Mouse (Mus musculus): ENCODE data around the gene Wbp2nl. TPM values are rescaled to one million over a fixed set of nuclear protein-coding genes. Genes with fewer than 3 reads are reported as not detected.
"Not testable (repeated sequence)": the region's sequence is repeated elsewhere in the genome, so short reads cannot be mapped to it uniquely, and the experiment has no call there.

The Wbp2nl gene
- total and polyA plus RNA-seq, 3 experiments, result 0.11 TPM; not detected in 2

GRCm38 (mm10) chr15:82362234-82362633 is 63.5 kb downstream of the Wbp2nl start:
- DNase-seq (ENCODE audit: low spot score) (no peak), ATAC-seq (ENCODE audit: extremely low read depth, insufficient number of reproducible peaks, low FRiP score, poor library complexity, severe bottlenecking) (no peak)
- peaks cover 16% of the 10 kb centered on the region for H3K4me1 ChIP-seq (ENCODE audit: insufficient read depth, low read depth, low read length)
- TF ChIP-seq CTCF (IDR thresholded peaks at IDR 0.05; ENCODE audit: low read depth, low read length) (no peak), POLR2AphosphoS5 (IDR thresholded peaks at IDR 0.05; ENCODE audit: insufficient replicate concordance, low read depth, low read length) (no peak), GATA2 (IDR thresholded peaks at IDR 0.05; ENCODE audit: borderline replicate concordance, low read depth, low read length) (no peak), GATA1 (IDR thresholded peaks at IDR 0.05; ENCODE audit: borderline replicate concordance, low read length) (no peak), TAL1 (conservative IDR thresholded peaks at IDR 0.05; ENCODE audit: low read depth, low read length) (no peak)
- no peaks in the 10 kb centered on the region for H3K27me3 ChIP-seq (ENCODE audit: insufficient read depth, low read length)
- H3K36me3 ChIP-seq (replicated peaks), result peaks cover 6% of the 10 kb centered on the region
- no peak overlapping the region for H3K4me3 ChIP-seq (ENCODE audit: low read depth, low read length)
- no peaks in the 10 kb centered on the region for H3K9me3 ChIP-seq (replicated peaks)

DNA sequence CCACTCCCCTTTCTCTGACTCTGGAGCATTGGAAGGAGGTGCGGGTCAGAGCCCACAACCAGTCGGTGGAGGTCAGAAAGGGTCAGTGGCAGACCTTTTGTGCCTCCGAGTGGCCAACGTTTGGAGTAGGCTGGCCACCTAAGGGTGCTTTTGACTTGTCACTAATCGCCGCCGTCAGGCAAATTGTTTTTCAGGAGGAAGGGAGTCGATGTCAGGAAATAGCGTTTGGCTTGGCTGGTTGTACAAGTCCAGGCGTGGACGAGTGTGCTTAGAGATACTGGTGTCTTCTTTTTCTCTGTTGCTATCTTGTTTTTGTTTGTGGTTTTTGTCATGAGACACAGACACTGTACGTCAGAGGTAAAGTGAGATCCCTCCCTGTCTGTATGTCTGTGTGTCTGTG is 65.0 kb downstream of the Wbp2nl start:
- ATAC-seq (ENCODE audit: extremely low read depth, insufficient number of reproducible peaks, low FRiP score, poor library complexity, severe bottlenecking); DNase-seq (ENCODE audit: low spot score); H3K4me1 ChIP-seq (ENCODE audit: insufficient read depth, low read depth, low read length); H3K36me3 ChIP-seq (replicated peaks); H3K4me3 ChIP-seq (ENCODE audit: low read depth, low read length); H3K9me3 ChIP-seq (replicated peaks); H3K27me3 ChIP-seq (ENCODE audit: insufficient read depth, low read length): not testable (repeated sequence)

Other genes starting within 250 kb of the Wbp2nl start
- not detected in 2 replicates for gene 4930407I10Rik, start 239.8 kb upstream of the Wbp2nl start, total RNA-seq (2014; fragmentation: Nextera tagmentation)
- gene 4930407I10Rik, start 239.8 kb upstream of the Wbp2nl start, total RNA-seq (2017), result 0.16 TPM in 1 of 2 replicates, not detected in the other
- gene 4930407I10Rik, start 239.8 kb upstream of the Wbp2nl start, polyA plus RNA-seq (2012), result not detected in 2 replicates
- gene Mei1, start 229.0 kb upstream of the Wbp2nl start, total RNA-seq (2014; fragmentation: Nextera tagmentation), result not detected in 2 replicates
- gene Mei1, start 229.0 kb upstream of the Wbp2nl start, total RNA-seq (2017), result 0.05 TPM in 1 of 2 replicates, not detected in the other
- gene Mei1, start 229.0 kb upstream of the Wbp2nl start, polyA plus RNA-seq (2012), result not detected in 2 replicates
- 9.0 and 16.7 TPM in 2 replicates for gene Ccdc134, start 171.0 kb upstream of the Wbp2nl start, total RNA-seq (2014; fragmentation: Nextera tagmentation)
- 29.7 and 31.7 TPM in 2 replicates for gene Ccdc134, start 171.0 kb upstream of the Wbp2nl start, total RNA-seq (2017)
- 5.5 and 13.9 TPM in 2 replicates for gene Ccdc134, start 171.0 kb upstream of the Wbp2nl start, polyA plus RNA-seq (2012)
- 97.6 and 164 TPM in 2 replicates for gene Srebf2, start 151.8 kb upstream of the Wbp2nl start, total RNA-seq (2014; fragmentation: Nextera tagmentation)
- 42.5 and 48.5 TPM in 2 replicates for gene Srebf2, start 151.8 kb upstream of the Wbp2nl start, total RNA-seq (2017)
- 440 and 648 TPM in 2 replicates for gene Srebf2, start 151.8 kb upstream of the Wbp2nl start, polyA plus RNA-seq (2012)
- not detected in 2 replicates for gene Shisa8, start 86.1 kb upstream of the Wbp2nl start, total RNA-seq (2014; fragmentation: Nextera tagmentation)
- gene Shisa8, start 86.1 kb upstream of the Wbp2nl start, total RNA-seq (2017), result 0.05 TPM in 1 of 2 replicates, not detected in the other
- gene Shisa8, start 86.1 kb upstream of the Wbp2nl start, polyA plus RNA-seq (2012), result not detected in 2 replicates
- gene Tnfrsf13c, start 74.6 kb upstream of the Wbp2nl start, total RNA-seq (2014; fragmentation: Nextera tagmentation), result 1.6 and 2.4 TPM in 2 replicates
- 0.71 and 1.2 TPM in 2 replicates for gene Tnfrsf13c, start 74.6 kb upstream of the Wbp2nl start, total RNA-seq (2017)
- 0.18 and 0.65 TPM in 2 replicates for gene Tnfrsf13c, start 74.6 kb upstream of the Wbp2nl start, polyA plus RNA-seq (2012)
- 70.7 and 84.1 TPM in 2 replicates for gene Cenpm, start 54.2 kb upstream of the Wbp2nl start, total RNA-seq (2014; fragmentation: Nextera tagmentation)
- gene Cenpm, start 54.2 kb upstream of the Wbp2nl start, total RNA-seq (2017), result 13.7 and 15.7 TPM in 2 replicates
- 103 and 105 TPM in 2 replicates for gene Cenpm, start 54.2 kb upstream of the Wbp2nl start, polyA plus RNA-seq (2012)
- not detected in 2 replicates for gene 1500009C09Rik, start 46.6 kb upstream of the Wbp2nl start, total RNA-seq (2014; fragmentation: Nextera tagmentation)
- not detected in 2 replicates for gene 1500009C09Rik, start 46.6 kb upstream of the Wbp2nl start, total RNA-seq (2017)
- not detected in 2 replicates for gene 1500009C09Rik, start 46.6 kb upstream of the Wbp2nl start, polyA plus RNA-seq (2012)
- gene Sept3, start 24.1 kb upstream of the Wbp2nl start, total RNA-seq (2014; fragmentation: Nextera tagmentation), result not detected in 2 replicates
- 0.05 and 0.12 TPM in 2 replicates for gene Sept3, start 24.1 kb upstream of the Wbp2nl start, total RNA-seq (2017)
- not detected in 2 replicates for gene Sept3, start 24.1 kb upstream of the Wbp2nl start, polyA plus RNA-seq (2012)
- gene Naga, start 40.0 kb downstream of the Wbp2nl start, total RNA-seq (2014; fragmentation: Nextera tagmentation), result 190 and 198 TPM in 2 replicates
- 200 and 229 TPM in 2 replicates for gene Naga, start 40.0 kb downstream of the Wbp2nl start, total RNA-seq (2017)
- 274 and 333 TPM in 2 replicates for gene Naga, start 40.0 kb downstream of the Wbp2nl start, polyA plus RNA-seq (2012)
- gene Pheta2, start 40.0 kb downstream of the Wbp2nl start, total RNA-seq (2014; fragmentation: Nextera tagmentation), result 50.8 and 67.8 TPM in 2 replicates
- gene Pheta2, start 40.0 kb downstream of the Wbp2nl start, total RNA-seq (2017), result 37.9 and 42.2 TPM in 2 replicates
- 12.5 and 18.8 TPM in 2 replicates for gene Pheta2, start 40.0 kb downstream of the Wbp2nl start, polyA plus RNA-seq (2012)
- 68.2 and 118 TPM in 2 replicates for gene Smdt1, start 40.0 kb downstream of the Wbp2nl start, total RNA-seq (2014; fragmentation: Nextera tagmentation)
- gene Smdt1, start 40.0 kb downstream of the Wbp2nl start, total RNA-seq (2017), result 115 and 129 TPM in 2 replicates
- 116 and 137 TPM in 2 replicates for gene Smdt1, start 40.0 kb downstream of the Wbp2nl start, polyA plus RNA-seq (2012)
- 117 and 124 TPM in 2 replicates for gene Ndufa6, start 55.4 kb downstream of the Wbp2nl start, total RNA-seq (2014; fragmentation: Nextera tagmentation)
- 344 and 364 TPM in 2 replicates for gene Ndufa6, start 55.4 kb downstream of the Wbp2nl start, total RNA-seq (2017)
- gene Ndufa6, start 55.4 kb downstream of the Wbp2nl start, polyA plus RNA-seq (2012), result 215 and 331 TPM in 2 replicates
- not detected in 2 replicates for gene Cyp2d22, start 81.3 kb downstream of the Wbp2nl start, total RNA-seq (2014; fragmentation: Nextera tagmentation)
- 0.11 and 1.0 TPM in 2 replicates for gene Cyp2d22, start 81.3 kb downstream of the Wbp2nl start, total RNA-seq (2017)
- not detected in 2 replicates for gene Cyp2d22, start 81.3 kb downstream of the Wbp2nl start, polyA plus RNA-seq (2012)
- gene Cyp2d11, start 95.1 kb downstream of the Wbp2nl start, total RNA-seq (2014; fragmentation: Nextera tagmentation), result not detected in 2 replicates
- not detected in 2 replicates for gene Cyp2d11, start 95.1 kb downstream of the Wbp2nl start, total RNA-seq (2017)
- gene Cyp2d11, start 95.1 kb downstream of the Wbp2nl start, polyA plus RNA-seq (2012), result not detected in 2 replicates
- gene Cyp2d10, start 108.2 kb downstream of the Wbp2nl start, total RNA-seq (2014; fragmentation: Nextera tagmentation), result not detected in 2 replicates
- gene Cyp2d10, start 108.2 kb downstream of the Wbp2nl start, total RNA-seq (2017), result 0.05 TPM in 1 of 2 replicates, not detected in the other
- gene Cyp2d10, start 108.2 kb downstream of the Wbp2nl start, polyA plus RNA-seq (2012), result not detected in 2 replicates
- gene Cyp2d9, start 134.5 kb downstream of the Wbp2nl start, total RNA-seq (2014; fragmentation: Nextera tagmentation), result not detected in 2 replicates
- 0.44 and 0.70 TPM in 2 replicates for gene Cyp2d9, start 134.5 kb downstream of the Wbp2nl start, total RNA-seq (2017)
- not detected in 2 replicates for gene Cyp2d9, start 134.5 kb downstream of the Wbp2nl start, polyA plus RNA-seq (2012)

Measured in G1E (cell line).